Mouse (Mus musculus) naive thymus-derived CD4-positive, alpha-beta T cell, adult 2 months (primary cell): ENCODE measurements at regions not wholly inside any gene's neighbourhood (a gene's known extent, or its start where the extent isn't known, plus 50 kb on each side); places are given as distances from the start of the nearest gene placed in this dataset.

Experiments
- DNase-seq: peaks from one replicate; pipeline ENCODE4 v3.0.0-alpha.2; 2011; ENCODE audit warnings: low read depth

DNA sequence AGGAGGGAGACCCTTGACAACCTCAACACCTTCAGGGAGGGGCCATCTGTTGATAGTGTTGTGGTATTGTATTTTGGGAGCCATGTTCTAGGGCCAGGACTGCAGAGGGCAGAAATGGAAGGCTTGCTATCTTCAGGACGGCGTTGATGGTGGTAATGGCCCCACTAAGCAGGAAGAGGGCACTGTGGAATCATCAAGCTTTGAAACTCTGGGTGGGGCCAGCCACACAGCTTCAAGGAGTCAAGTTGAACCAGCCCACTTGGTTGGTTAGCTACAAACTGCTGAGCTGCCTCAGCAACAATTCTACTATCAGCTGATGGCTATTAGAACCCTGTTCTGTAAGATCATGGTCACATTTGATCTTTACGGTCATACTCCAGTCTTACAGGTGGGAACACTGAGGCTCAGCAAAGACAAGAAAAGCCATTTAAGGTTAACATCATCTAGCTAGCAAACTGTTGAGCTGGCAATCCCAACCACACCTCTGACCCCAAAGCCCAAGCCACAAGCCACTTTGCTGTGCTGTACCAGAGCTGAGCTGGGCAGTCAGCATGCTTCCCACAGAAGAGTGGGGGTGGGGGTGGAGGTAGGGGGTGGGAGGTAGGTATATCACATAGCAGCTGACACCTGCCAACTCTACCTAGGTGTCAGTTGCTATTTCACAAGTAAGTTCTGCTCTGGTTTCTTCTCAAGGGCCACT, 203.9 kb downstream of the Uaca start:
- DNase-seq: peak; percentile 81

DNA sequence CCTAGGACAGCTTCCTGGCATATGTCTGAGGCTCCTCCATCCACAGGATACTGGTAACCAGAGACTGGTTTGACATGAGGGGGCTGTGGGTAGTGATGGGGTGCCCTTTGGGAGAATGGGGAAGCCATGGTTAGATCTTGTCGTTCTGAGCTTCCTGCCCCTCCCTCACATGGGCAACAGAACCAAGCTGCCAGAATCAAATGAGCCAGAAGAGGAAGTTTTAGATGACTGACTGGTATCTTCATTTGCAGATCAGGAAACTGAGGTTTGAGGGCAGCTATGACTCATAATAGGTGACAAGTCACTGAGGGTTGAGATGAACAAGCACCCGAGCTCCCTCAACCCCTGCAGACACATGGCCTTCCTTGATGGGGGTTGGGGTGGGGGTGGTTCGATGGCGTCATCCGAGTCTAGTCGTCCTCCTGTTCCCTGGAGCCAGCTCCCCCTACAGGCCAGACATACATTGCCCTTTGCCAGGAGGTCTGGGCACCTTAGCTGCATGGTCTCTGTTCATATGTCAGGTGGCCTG, 204.7 kb downstream of the Uaca start:
- DNase-seq: peak; percentile 92

DNA sequence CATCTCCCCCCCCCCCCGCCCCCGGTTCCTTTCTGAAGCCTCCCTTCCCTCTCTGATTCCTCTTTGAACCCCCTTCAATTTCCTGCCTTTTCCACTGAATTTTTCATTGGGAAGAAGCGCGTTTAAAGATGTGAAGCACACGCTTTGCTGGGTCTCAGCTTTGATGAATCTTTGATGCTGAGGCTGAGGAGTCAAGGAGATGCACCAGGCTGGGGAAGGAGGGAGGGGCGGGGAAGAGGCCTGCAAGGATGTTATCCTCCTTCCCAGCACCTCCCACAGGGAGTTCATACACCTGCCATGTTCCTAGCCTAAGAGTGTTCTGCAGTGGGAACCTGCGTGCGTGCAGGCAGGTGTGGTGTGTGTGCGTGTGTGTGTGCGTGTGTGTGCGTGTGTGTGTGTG, 205.9 kb downstream of the Uaca start:
- DNase-seq: no peak

GRCm38 (mm10) chr9:61002572-61002971, 208.2 kb downstream of the Uaca start:
- DNase-seq: no peak

- no peak for DNase-seq
These were observed 214.1 kb downstream of the Uaca start for GRCm38 (mm10) chr9:61008446-61008845.

DNA sequence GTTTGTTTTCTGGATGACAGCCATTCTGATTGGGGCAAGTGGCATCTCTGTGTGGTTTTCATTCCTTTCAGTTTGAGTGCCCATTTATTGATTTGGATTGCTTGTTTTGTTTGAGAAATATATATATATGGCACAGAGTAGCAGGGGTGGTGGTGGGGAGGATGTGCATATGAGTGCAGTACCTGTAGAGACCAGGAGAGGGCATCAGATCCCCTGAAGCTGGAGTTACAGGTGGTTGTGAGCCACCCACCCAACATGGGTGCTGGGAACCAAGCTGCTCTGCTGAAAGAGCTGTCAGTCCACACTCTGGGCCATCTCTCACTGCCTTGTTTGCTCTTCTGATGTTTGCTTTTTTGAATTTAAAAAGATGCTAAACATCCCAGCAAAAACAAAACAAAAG, 216.7 kb downstream of the Uaca start:
- peak; percentile 57 for DNase-seq

GRCm38 (mm10) chr9:61012771-61013540, 218.6 kb downstream of the Uaca start:
- peak; percentile 90 for DNase-seq

DNA sequence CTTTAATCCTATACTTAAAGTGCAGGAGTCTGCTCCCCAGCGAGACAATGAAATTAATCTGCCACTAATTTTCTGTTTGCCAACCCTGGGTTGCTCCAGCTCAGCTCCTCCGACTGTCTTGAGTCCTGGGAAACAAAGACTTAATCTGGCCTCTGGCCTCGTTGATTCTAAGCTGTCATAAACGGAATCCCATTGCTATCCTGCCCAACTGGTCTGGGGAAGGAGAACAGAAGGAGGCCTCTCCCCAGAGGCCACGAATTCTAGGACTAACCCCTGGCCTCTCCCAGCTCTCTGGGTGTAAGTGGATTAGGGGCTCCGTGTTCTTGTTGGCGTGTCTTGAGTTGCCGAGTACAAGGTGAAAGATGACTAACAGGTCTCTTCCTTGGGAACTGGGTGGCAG, 219.8 kb downstream of the Uaca start:
- no peak for DNase-seq

DNA sequence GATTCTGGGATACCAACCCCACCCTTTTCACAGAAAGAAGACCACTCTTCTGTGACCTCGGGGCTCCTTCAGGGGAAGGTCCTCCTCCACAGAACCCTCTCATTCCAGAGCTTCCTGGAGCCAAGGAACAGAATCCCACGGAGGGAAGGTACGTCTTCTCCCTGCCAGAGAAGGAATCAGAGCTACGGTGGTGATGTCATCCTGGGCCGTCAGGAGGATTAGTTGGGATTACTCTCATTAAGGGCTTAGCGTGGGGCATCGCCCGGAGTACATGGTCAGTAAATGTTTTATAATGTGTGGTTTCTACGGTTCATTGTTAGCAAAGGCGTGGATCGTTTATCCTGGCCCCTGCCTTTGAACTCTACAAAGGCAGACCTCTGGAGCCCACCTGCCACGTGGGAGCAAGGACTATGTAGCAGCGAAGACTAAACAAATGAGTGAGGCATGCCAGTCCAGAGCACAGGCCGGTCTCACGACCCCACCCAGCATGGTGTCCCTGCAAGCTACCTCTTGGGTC, 221.1 kb downstream of the Uaca start:
- DNase-seq: no peak

DNA sequence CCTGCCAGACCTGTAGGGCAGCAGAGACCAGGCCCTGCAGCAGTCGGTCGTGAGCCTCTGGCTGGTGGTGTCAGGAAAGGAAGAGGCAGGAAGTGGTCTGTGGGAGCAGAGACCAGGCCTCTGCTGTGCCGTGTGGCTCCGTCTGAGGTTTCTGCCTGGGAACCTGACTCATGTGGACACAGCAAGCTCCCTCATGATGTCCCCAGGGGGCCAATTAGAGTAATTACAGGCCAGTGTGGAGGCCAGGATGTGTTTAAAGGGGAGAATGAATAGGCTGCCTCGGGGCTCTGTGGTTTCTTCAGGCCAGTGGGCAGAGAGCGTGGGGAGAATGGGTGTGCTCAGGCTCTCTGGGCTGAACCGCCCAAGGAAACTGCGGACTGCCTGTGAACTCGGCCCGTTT, 222.3 kb downstream of the Uaca start:
- DNase-seq: no peak

DNA sequence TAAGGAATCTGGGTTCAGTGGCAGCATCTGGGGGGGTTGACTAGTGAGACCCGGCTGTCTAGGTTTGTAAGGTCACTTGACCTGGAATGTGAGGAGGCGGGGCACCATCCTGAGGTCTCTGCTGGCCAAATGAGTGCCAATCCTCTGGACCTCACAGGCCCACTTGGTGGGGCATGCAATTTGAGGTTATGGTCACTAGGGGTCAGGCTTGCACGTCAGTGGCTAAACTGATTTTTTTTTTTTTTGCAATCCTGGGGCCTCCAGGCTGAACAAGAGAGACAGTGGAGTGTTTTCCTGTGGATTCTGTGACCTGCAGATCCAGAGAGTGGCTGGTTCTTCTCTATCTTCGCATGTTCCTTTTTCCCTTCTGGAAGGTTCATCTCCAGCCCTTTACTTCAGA, 225.6 kb downstream of the Uaca start:
- DNase-seq: peak; percentile 54

DNA sequence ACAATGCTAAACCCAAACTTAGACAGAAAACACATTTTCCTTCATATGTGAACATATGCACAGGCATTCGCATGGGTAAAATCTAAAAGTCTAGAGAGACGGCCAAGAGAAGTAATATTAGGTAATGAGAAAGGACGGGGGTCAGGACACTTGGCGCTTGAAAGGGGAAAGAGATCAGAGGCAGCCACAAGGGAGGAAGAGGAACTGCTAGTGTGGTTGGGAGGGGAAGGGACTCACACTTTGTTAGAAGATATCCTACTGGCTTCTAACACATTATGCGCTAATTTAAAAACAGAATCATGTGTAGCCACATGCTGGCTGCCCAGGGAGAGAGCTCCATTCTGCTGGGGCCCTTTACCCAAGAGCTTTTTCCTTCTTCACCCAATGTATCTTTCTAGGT, 227.5 kb downstream of the Uaca start:
- no peak for DNase-seq

DNA sequence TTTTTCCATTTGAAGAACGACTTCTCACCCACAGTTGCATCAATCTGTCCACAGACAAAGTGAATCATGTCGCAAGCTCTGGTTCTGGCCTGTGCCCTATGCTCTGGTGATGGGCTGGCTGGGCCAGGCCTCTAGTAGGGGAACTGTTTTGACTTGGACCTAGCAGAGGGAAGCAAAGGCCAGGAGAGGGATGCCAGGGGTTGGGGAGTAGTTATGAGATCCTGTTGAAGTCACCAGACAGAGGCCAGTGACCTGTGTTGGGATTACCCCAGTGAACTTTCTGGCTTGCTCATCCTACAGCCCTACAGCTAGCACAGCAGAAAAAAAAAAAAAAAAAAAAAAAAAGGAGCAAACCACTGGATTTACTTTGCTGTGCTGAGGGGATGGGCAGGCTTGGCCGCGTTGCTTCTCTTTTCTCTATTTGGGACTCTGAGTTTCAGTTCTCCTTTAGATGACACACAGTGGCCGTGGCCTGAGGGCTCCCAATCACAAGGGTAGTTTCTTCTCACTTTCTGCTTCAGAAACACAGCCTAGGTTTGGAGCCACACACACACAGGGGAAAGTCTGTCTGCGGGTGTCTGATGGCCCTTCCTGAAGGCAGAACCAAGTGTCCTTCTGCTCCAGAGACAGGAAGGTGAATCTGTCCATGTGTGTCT, 228.2 kb downstream of the Uaca start:
- no peak for DNase-seq

- DNase-seq: no peak
These were observed 231.0 kb downstream of the Uaca start for GRCm38 (mm10) chr9:61025341-61025740.

DNA sequence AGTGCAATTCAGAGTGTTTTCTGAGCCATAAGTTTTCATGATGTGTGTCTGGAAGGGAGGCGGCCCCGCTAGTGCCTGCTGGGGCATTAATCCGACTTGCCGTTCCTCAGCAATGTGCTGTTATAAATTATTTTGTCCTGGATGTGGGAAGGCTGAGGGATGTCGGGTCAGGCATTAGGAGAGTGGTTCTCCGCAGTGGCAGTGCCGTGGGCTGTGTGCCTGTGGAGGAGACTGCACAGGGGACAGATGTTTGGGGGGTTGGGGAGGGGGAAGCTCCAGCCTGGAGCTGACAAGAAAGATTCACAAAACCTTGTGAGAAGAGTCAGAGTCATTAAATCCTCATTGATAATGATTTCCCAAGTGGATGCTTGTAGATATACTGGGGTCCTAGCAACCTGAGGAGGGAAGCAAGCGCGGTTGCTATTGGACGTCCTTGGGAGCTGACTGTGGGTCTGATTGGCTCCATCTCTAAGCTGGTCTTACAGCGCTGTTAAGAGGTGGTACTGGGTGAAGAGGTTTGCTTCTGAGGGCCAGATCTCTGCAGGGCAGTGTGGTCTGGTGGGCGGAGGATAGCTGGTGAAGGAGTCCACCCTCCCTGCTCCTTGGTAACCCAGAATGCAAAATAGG, 234.5 kb downstream of the Uaca start:
- no peak for DNase-seq

- no peak for DNase-seq
These were observed 237.5 kb downstream of the Uaca start for GRCm38 (mm10) chr9:61031699-61032447.

GRCm38 (mm10) chr9:61032448-61033433, 238.4 kb downstream of the Uaca start:
- no peak for DNase-seq

DNA sequence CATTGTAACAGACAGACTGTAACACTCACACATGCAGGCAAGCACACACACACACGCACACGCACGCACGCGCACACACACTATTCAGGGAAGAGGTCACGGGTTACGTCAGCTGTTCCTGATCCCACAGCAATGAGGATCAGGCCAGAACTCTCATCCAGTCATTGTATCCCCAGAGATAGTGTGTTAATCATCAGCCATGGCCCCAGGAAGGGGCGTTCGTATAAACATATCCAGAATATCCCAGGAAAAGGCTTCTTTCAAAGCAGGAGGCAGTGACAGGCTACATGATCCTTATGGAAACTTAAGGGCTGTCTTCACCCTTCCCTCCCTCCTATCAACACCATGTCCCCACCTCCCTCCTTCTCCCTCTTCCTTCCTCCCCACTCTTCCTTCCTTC, 239.3 kb downstream of the Uaca start:
- no peak for DNase-seq

DNA sequence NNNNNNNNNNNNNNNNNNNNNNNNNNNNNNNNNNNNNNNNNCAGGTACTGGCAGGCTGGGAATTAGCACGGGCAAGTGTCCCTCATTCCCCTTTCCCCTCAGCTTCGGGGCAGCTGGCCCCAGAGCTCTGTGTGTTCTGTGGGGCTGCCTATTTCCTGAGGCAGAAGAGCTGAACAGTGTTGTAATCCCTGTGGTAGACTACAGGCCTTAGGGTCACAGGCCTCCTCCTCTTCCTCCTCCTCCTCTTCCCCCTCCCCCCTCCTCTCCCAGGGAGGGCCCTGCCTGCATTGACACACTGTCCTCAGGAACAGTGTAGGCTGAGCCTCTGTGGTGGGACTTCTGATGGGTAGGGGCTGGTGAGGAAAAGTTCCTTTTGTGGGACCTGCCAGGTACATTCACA, 247.7 kb downstream of the Uaca start:
- no peak for DNase-seq

DNA sequence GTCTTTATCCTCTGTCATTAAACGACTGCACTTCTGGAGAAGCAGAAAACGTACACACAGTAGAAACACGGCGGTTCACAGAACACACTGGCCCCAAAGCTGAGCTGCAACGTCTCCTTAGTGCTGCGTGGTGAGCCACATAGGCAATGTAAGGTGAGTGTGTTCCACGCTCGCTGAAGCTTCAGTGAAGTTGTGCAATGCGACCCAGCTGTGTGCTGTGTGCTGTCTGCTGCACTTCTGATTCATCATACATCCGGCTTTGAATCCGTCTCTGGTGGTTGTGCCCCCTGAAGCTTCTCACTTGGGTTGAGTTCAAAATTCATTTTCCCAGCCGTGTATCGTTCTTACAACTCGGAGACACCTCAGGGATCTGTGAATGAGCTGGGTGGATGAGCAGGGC, 250.6 kb downstream of the Uaca start:
- DNase-seq: no peak
